Mouse (Mus musculus) layer of hippocampus, postnatal 10 days (tissue): Measurements from ENCODE around the gene Anxa11. TPM values are rescaled to one million over a fixed set of nuclear protein-coding genes. Genes with fewer than 3 reads are reported as not detected.
"Not testable (repeated sequence)": the region's sequence is repeated elsewhere in the genome, so short reads cannot be mapped to it uniquely, and the experiment has no call there.

Experiments used
- DNase-seq, 2 experiments: peaks; one replicate each; pipeline ENCODE4 v3.0.0; 2021; ENCODE audit warnings: low spot score in 2 of 2
- long read RNA-seq: library from polyadenylated mRNA; stranded (forward); transcript quantifications from one replicate; pipeline ENCODE4 v2.0.0, GENCODE M21; 2023
- total RNA-seq, 2 experiments: library from RNA; stranded (reverse); gene quantifications; 2 replicates each; pipeline ENCODE4 v1.2.3; 2021

Anxa11 gene
- 10 to 100 TPM; 16.6 to 17.0 TPM for total RNA-seq
- long read RNA-seq, transcript Anxa11-201 (15 exons, 2,394 nt), result major isoform, 22 of 28 reads
- long read RNA-seq, partial matches to known transcripts, result 2 of 28 reads
- long read RNA-seq, other reads (novel, unspliced or antisense), result 4 of 28 reads

GRCm38 (mm10) chr14:25841991-25842687 lies at the start of gene Anxa11:
Gene Anxa11 (plus strand): TSS chr14:25842156.
- peak; percentile 53 to 66 for DNase-seq

- no peak for DNase-seq
Measured at GRCm38 (mm10) chr14:25794331-25794730, 47.6 kb upstream of the Anxa11 start.

- DNase-seq, result no peak
Measured at GRCm38 (mm10) chr14:25795067-25795466, 46.9 kb upstream of the Anxa11 start.

- peak; percentile 62 to 70 for DNase-seq
Measured at GRCm38 (mm10) chr14:25795561-25796174, 46.3 kb upstream of the Anxa11 start.

GRCm38 (mm10) chr14:25796619-25797018 lies 45.3 kb upstream of the Anxa11 start:
- DNase-seq, result no peak

- peak; percentile 90 to 91 for DNase-seq
Measured at GRCm38 (mm10) chr14:25800166-25800960, 41.6 kb upstream of the Anxa11 start.

GRCm38 (mm10) chr14:25802511-25802910 lies 39.4 kb upstream of the Anxa11 start:
- no peak for DNase-seq

GRCm38 (mm10) chr14:25803246-25803809 lies 38.6 kb upstream of the Anxa11 start:
- DNase-seq, result no peak

- peak; percentile 53 to 63 for DNase-seq
Measured at GRCm38 (mm10) chr14:25805871-25806270, 36.1 kb upstream of the Anxa11 start.

GRCm38 (mm10) chr14:25806561-25806960 lies 35.4 kb upstream of the Anxa11 start:
- no peak for DNase-seq

GRCm38 (mm10) chr14:25811026-25811425 lies 30.9 kb upstream of the Anxa11 start:
- not testable (repeated sequence) for DNase-seq

GRCm38 (mm10) chr14:25814140-25814539 lies 27.8 kb upstream of the Anxa11 start:
- DNase-seq, result no peak

- peak; percentile 71 to 77 for DNase-seq
Measured at GRCm38 (mm10) chr14:25816416-25816815, 25.5 kb upstream of the Anxa11 start.

GRCm38 (mm10) chr14:25822584-25822983 lies 19.4 kb upstream of the Anxa11 start:
- DNase-seq, result no peak

GRCm38 (mm10) chr14:25824995-25825394 lies 17.0 kb upstream of the Anxa11 start:
- DNase-seq, result no peak

GRCm38 (mm10) chr14:25825880-25826626 lies 15.9 kb upstream of the Anxa11 start:
- no peak for DNase-seq

- DNase-seq, result no peak
Measured at GRCm38 (mm10) chr14:25826866-25827265, 15.1 kb upstream of the Anxa11 start.

- no peak for DNase-seq
Measured at GRCm38 (mm10) chr14:25831332-25831731, 10.6 kb upstream of the Anxa11 start.

GRCm38 (mm10) chr14:25832301-25832700 lies 9.7 kb upstream of the Anxa11 start:
- DNase-seq, result peak; percentile 60 to 75

- DNase-seq, result no peak
Measured at GRCm38 (mm10) chr14:25838411-25838810, 3.5 kb upstream of the Anxa11 start.

- DNase-seq, result no peak
Measured at GRCm38 (mm10) chr14:25839791-25840190, 2.2 kb upstream of the Anxa11 start.
